Comparison of ENCODE assay signal across 9 mouse cellular contexts in the genomic region with DNA sequence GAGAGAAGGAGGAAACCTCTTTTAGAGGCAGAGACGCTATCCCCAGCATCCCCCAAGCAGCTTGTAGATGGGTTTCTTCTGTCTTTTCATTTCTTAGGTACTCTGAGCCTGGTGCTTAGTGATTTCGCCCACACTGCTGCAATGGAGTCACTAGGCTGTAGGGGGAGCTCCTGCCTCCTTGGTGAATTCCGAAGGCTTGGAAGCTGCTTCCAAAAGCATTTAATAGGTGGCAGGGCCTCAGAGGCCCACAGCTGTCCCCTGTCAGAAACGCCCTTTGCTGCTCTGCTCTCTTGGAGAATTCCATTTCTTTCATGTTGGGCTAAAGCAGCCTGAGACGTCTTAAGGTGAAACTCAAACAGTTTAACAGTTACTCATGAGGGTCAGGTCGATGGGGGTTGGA.
DNase-seq lines count a peak whose midpoint lies in the region; ATAC-seq lines count a peak whose summit lies in the region.
"Had no signal": no experiment of that assay in that cellular context is flagged by ENCODE, and none has a peak within 500 bp of the region (broad histone marks: within the 10 kb centered on the region; RNA-seq: fewer than 3 reads in every experiment).

No protein-coding gene starts in this region.

- H3K9ac ChIP-seq in hindbrain, embryonic 11.5 days (ENCODE audit: low read depth, low read length): no peak overlapping the region
- no peak overlapping the region for H3K9ac ChIP-seq in hindbrain, embryonic 13.5 days
- no peak overlapping the region for H3K9ac ChIP-seq in midbrain, embryonic 13.5 days (replicated peaks)
- no peak overlapping the region for H3K9ac ChIP-seq in stomach, embryonic 16.5 days (ENCODE audit: low read length)

- no peak overlapping the region for H3K27ac ChIP-seq in hindbrain, embryonic 11.5 days (ENCODE audit: low read depth, low read length)
- H3K27ac ChIP-seq in hindbrain, embryonic 13.5 days: no peak overlapping the region
- H3K27ac ChIP-seq in midbrain, embryonic 13.5 days: no peak overlapping the region
- no peak overlapping the region for H3K27ac ChIP-seq in stomach, embryonic 16.5 days (ENCODE audit: low read length)

- WGBS in hindbrain, embryonic 11.5 days: 21% methylated on average over 6 of the region's 6 CpGs
- 20% methylated on average over 6 of the region's 6 CpGs for WGBS in hindbrain, embryonic 13.5 days
- 18% methylated on average over 6 of the region's 6 CpGs for WGBS in midbrain, embryonic 13.5 days
- 8% methylated on average over 6 of the region's 6 CpGs for WGBS in stomach, embryonic 16.5 days

- no peaks in the 10 kb centered on the region for H3K36me3 ChIP-seq in hindbrain, embryonic 11.5 days (ENCODE audit: control insufficient read depth, insufficient read depth, low read length)
- H3K36me3 ChIP-seq in hindbrain, embryonic 13.5 days: no peaks in the 10 kb centered on the region
- no peaks in the 10 kb centered on the region for H3K36me3 ChIP-seq in midbrain, embryonic 13.5 days
- H3K36me3 ChIP-seq in stomach, embryonic 16.5 days (ENCODE audit: control insufficient read depth, insufficient read depth, low read length): no peaks in the 10 kb centered on the region

- H3K4me1 ChIP-seq in hindbrain, embryonic 11.5 days (replicated peaks; ENCODE audit: control insufficient read depth, insufficient read depth, low read length): no peaks in the 10 kb centered on the region
- H3K4me1 ChIP-seq in hindbrain, embryonic 13.5 days (replicated peaks): no peaks in the 10 kb centered on the region
- H3K4me1 ChIP-seq in midbrain, embryonic 13.5 days (replicated peaks): peaks cover 10% of the 10 kb centered on the region; the same call in 1 of the 2 replicates
- no peaks in the 10 kb centered on the region for H3K4me1 ChIP-seq in stomach, embryonic 16.5 days (ENCODE audit: control insufficient read depth, insufficient read depth, low read length)
- H3K4me1 ChIP-seq: megakaryocyte, embryonic 14.5 days had no signal

- ATAC-seq in hindbrain, embryonic 11.5 days (ENCODE audit: low FRiP score): peak; percentile 57; the same call in 1 of the 2 replicates
- ATAC-seq in hindbrain, embryonic 13.5 days (ENCODE audit: low FRiP score): no peak
- peak; percentile 34; the same call in 1 of the 2 replicates for ATAC-seq in midbrain, embryonic 13.5 days
- no peak for ATAC-seq in stomach, embryonic 16.5 days (ENCODE audit: insufficient read depth, low FRiP score)

- no peaks in the 10 kb centered on the region for H3K27me3 ChIP-seq in hindbrain, embryonic 11.5 days (ENCODE audit: control insufficient read depth, insufficient read depth, low read length)
- H3K27me3 ChIP-seq in hindbrain, embryonic 13.5 days: 0 out of 2 replicates have a peak, but pooled peaks cover 11% of the 10 kb centered on the region
- 0 out of 2 replicates have a peak, but pooled peaks cover 7% of the 10 kb centered on the region for H3K27me3 ChIP-seq in midbrain, embryonic 13.5 days
- H3K27me3 ChIP-seq in stomach, embryonic 16.5 days (ENCODE audit: control insufficient read depth, insufficient read depth, low read length): no peaks in the 10 kb centered on the region
- H3K27me3 ChIP-seq: megakaryocyte, embryonic 14.5 days had no signal

- DNase-seq in hindbrain, embryonic 11.5 days (ENCODE audit: low spot score): peak; percentile 81
- peak; percentile 70 to 79 for DNase-seq in cerebellum, postnatal 14 days
- peak; percentile 5 to 9 for DNase-seq in gastrocnemius, adult 8-10 months (ENCODE audit: low spot score in 2 of 2)
- DNase-seq in kidney, adult 11 months: peak; percentile 67
- DNase-seq in left cerebral cortex, postnatal 14 days (ENCODE audit: low spot score in 2 of 2): peak; percentile 80 to 82

- no peak overlapping the region for H3K4me3 ChIP-seq in hindbrain, embryonic 11.5 days (ENCODE audit: low read depth, low read length)
- H3K4me3 ChIP-seq in hindbrain, embryonic 13.5 days: no peak overlapping the region
- H3K4me3 ChIP-seq in midbrain, embryonic 13.5 days (replicated peaks): no peak overlapping the region
- H3K4me3 ChIP-seq in stomach, embryonic 16.5 days (replicated peaks; ENCODE audit: low read length): no peak overlapping the region
- H3K4me3 ChIP-seq: megakaryocyte, embryonic 14.5 days had no signal

- intact Hi-C loops in left cerebral cortex, postnatal 14 days (cut with DNase I): loop anchor here (2.0 kb wide), 1 partner anchor 527 kb away; no protein-coding TSS in a partner anchor

- H3K9me3 ChIP-seq in hindbrain, embryonic 11.5 days (ENCODE audit: control insufficient read depth, low read length): no peaks in the 10 kb centered on the region
- no peaks in the 10 kb centered on the region for H3K9me3 ChIP-seq in hindbrain, embryonic 13.5 days
- no peaks in the 10 kb centered on the region for H3K9me3 ChIP-seq in midbrain, embryonic 13.5 days
- H3K9me3 ChIP-seq in stomach, embryonic 16.5 days (replicated peaks; ENCODE audit: control insufficient read depth, low read length): no peaks in the 10 kb centered on the region

- no peak overlapping the region for H3K4me2 ChIP-seq in hindbrain, embryonic 11.5 days (replicated peaks; ENCODE audit: low read depth, low read length)
- H3K4me2 ChIP-seq in hindbrain, embryonic 13.5 days: no peak overlapping the region
- 0 out of 2 replicates have a peak overlapping the region, but pooled peaks have one; percentile 6 for H3K4me2 ChIP-seq in midbrain, embryonic 13.5 days (replicated peaks)
- peak overlapping the region; percentile 6; the same call in 1 of the 2 replicates for H3K4me2 ChIP-seq in stomach, embryonic 16.5 days (ENCODE audit: low read depth, low read length)

Comparison
In these comparisons a context has a peak if more than half of its experiments do, and no peak if none do; other contexts are left out.
1. ATAC-seq: peak in hindbrain, embryonic 11.5 days (single experiment) and midbrain, embryonic 13.5 days (single experiment); none in hindbrain, embryonic 13.5 days (single experiment) and stomach, embryonic 16.5 days (single experiment).
2. DNase-seq: peak in every context shown above with its lines; median percentile 81 in hindbrain, embryonic 11.5 days; 81 in left cerebral cortex, postnatal 14 days; 74 in cerebellum, postnatal 14 days; 67 in kidney, adult 11 months; 7 in gastrocnemius, adult 8-10 months.
3. H3K4me2 ChIP-seq: peak in midbrain, embryonic 13.5 days (single experiment) and stomach, embryonic 16.5 days (single experiment); none in hindbrain, embryonic 11.5 days (single experiment) and hindbrain, embryonic 13.5 days (single experiment).